Mouse (Mus musculus) adrenal gland, adult (tissue): ENCODE measurements around the gene Ms4a6d.
"Not testable (repeated sequence)": the region's sequence is repeated elsewhere in the genome, so short reads cannot be mapped to it uniquely, and the experiment has no call there.

Experiments
- DNase-seq, 2 experiments: peaks; one replicate each; pipeline ENCODE4 v3.0.0; 2022 to 2023; ENCODE audit warnings: low spot score in 1 of 2; ENCODE audit not compliant: inconsistent age in 2 of 2

The Ms4a6d gene

GRCm38 (mm10) chr19:11559560-11559959 is 45.1 kb downstream of the Ms4a6d start:
- not testable (repeated sequence) for DNase-seq

- DNase-seq = no peak
Measured at GRCm38 (mm10) chr19:11554726-11555125, 49.9 kb downstream of the Ms4a6d start.

GRCm38 (mm10) chr19:11547911-11548310 is 56.7 kb downstream of the Ms4a6d start:
- DNase-seq = no peak

GRCm38 (mm10) chr19:11544383-11544782 is 60.3 kb downstream of the Ms4a6d start:
- DNase-seq = not testable (repeated sequence)

- not testable (repeated sequence) for DNase-seq
Measured at GRCm38 (mm10) chr19:11540166-11540821, 64.4 kb downstream of the Ms4a6d start.

GRCm38 (mm10) chr19:11537336-11537735 is 67.3 kb downstream of the Ms4a6d start:
- no peak for DNase-seq
